Mouse (Mus musculus): ENCODE measurements around the gene Cblc.

DNA sequence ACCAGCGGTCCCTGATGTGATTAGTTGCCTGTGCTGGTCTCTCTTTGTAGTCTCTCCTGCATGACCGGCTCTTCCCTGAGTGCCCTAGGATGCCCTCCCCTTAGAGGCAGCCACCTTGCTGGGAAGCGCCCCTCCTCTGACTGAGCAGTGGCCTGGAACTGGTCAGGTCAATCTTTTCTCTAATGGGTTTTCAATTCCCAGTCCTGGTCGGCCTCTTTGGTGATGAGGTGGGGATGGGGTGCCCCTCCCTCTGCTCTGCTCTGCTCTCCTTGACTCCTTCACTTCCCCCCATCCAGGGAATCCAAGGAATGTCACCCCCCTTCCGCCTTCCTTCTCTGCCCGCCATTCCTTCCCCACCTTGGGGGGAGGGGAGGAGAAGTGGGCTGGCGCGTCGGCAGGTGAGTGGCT, 25.6 kb downstream of the Cblc start, which contains the start of gene Bcam:
- TF ChIP-seq POLR2A (IDR thresholded peaks at IDR 0.05; ENCODE audit: extremely low read depth, insufficient read depth, low read length) (no peak), CTCF (IDR thresholded peaks at IDR 0.05; ENCODE audit: low read depth, low read length) (no peak)
